ENCODE assay signal across 8 mouse cellular contexts in the genomic region with DNA sequence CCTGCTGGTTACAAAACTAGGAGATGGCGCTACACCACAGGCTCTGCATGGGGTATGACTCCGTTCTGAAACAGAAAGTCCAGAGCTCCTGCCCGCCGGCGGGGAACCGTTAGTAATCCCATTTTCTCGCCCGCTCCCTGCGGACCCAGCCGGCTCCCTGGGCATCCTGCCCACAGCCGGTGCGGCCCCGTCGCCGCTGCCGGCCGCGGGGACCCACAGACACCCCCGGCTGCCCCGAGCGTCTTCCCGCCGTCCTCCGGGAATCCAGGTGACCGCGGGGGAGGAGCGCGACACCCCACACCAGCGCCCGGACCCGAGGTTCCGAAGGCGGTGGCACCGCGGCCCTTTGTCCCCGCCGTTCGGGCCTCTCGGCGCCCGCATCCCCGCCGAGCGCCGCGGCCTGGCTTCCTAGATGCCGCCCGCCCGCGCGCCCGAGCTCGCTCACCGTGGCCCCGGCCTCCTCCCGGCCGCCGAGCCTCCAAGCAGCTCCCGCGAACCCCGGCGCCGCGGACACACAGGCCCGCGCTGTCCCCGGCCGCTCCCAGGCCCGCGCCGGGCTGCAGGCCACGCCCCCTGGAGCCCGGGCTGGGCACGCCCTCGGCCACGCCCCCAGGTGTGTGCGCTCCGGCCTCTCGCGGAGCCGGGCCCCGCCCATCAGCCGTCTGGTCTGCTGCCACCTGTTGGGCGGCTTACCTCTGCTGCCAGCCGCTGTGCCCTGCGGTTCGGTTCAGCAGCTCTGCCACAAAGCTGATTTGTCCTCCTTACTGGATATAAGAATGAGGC. TPM values are rescaled to one million over a fixed set of nuclear protein-coding genes. Genes with fewer than 3 reads are reported as not detected.
DNase-seq lines count a peak whose midpoint lies in the region; ATAC-seq and TF ChIP-seq lines count a peak whose summit lies in the region.

Gene Twsg1, minus strand, starts transcription at position 605 of the 783 bp plus-strand sequence.

- peak; percentile 98 for ATAC-seq in forebrain, embryonic 13.5 days
- ATAC-seq in liver, postnatal 0 days = peak; percentile 98
- peak; percentile 97 for ATAC-seq in neural tube, embryonic 14.5 days (ENCODE audit: low read depth)

- peaks cover 25% of the 10 kb centered on the region for H3K36me3 ChIP-seq in E14TG2a.4 (ENCODE audit: insufficient read depth, low read length)
- peaks cover 26% of the 10 kb centered on the region for H3K36me3 ChIP-seq in forebrain, embryonic 13.5 days (ENCODE audit: poor library complexity, severe bottlenecking)
- 0 out of 2 replicates have a peak, but pooled peaks cover 7% of the 10 kb centered on the region for H3K36me3 ChIP-seq in liver, postnatal 0 days (replicated peaks; ENCODE audit: insufficient read depth, low read length)
- peaks cover 5% of the 10 kb centered on the region; the same call in 1 of the 2 replicates for H3K36me3 ChIP-seq in neural tube, embryonic 14.5 days (ENCODE audit: control insufficient read depth, insufficient read depth, low read length)

- H3K4me3 ChIP-seq in E14TG2a.4 (replicated peaks; ENCODE audit: low read length) = peak within 1 kb of the TSS; percentile 94
- H3K4me3 ChIP-seq in forebrain, embryonic 13.5 days = peak within 1 kb of the TSS; percentile 88
- peak within 1 kb of the TSS; percentile 93 for H3K4me3 ChIP-seq in liver, postnatal 0 days (ENCODE audit: low read depth, low read length)
- H3K4me3 ChIP-seq in neural tube, embryonic 14.5 days (ENCODE audit: low read depth, low read length) = peak within 1 kb of the TSS; percentile 94

- H3K9me3 ChIP-seq in E14TG2a.4 (ENCODE audit: low read length) = peaks cover 4% of the 10 kb centered on the region; the same call in 1 of the 2 replicates
- no peaks in the 10 kb centered on the region for H3K9me3 ChIP-seq in forebrain, embryonic 13.5 days (replicated peaks)
- no peaks in the 10 kb centered on the region for H3K9me3 ChIP-seq in liver, postnatal 0 days (ENCODE audit: low read length)
- H3K9me3 ChIP-seq in neural tube, embryonic 14.5 days (ENCODE audit: control insufficient read depth, low read length) = no peaks in the 10 kb centered on the region

- H3K4me2 ChIP-seq in forebrain, embryonic 13.5 days = peak within 1 kb of the TSS; percentile 70
- H3K4me2 ChIP-seq in liver, postnatal 0 days (ENCODE audit: low read depth, low read length) = peak within 1 kb of the TSS; percentile 80
- peak within 1 kb of the TSS; percentile 60 for H3K4me2 ChIP-seq in neural tube, embryonic 14.5 days (ENCODE audit: low read depth, low read length)

- H3K27me3 ChIP-seq in E14TG2a.4 (ENCODE audit: insufficient read depth, low read length) = no peaks in the 10 kb centered on the region
- H3K27me3 ChIP-seq in forebrain, embryonic 13.5 days = no peaks in the 10 kb centered on the region
- no peaks in the 10 kb centered on the region for H3K27me3 ChIP-seq in liver, postnatal 0 days (ENCODE audit: insufficient read depth, low read length)
- no peaks in the 10 kb centered on the region for H3K27me3 ChIP-seq in neural tube, embryonic 14.5 days (ENCODE audit: control insufficient read depth, insufficient read depth, low read length)

- peak within 1 kb of the TSS; percentile 97 for H3K9ac ChIP-seq in forebrain, embryonic 13.5 days
- H3K9ac ChIP-seq in liver, postnatal 0 days (replicated peaks) = peak within 1 kb of the TSS; percentile 94
- peak within 1 kb of the TSS; percentile 97 for H3K9ac ChIP-seq in neural tube, embryonic 14.5 days (replicated peaks; ENCODE audit: low read depth, low read length)

- peak within 1 kb of the TSS; percentile 91 for H3K27ac ChIP-seq in forebrain, embryonic 13.5 days
- peak within 1 kb of the TSS; percentile 91 for H3K27ac ChIP-seq in liver, postnatal 0 days (ENCODE audit: low read depth)
- peak within 1 kb of the TSS; percentile 86 for H3K27ac ChIP-seq in neural tube, embryonic 14.5 days (ENCODE audit: low read depth, low read length)

- TF ChIP-seq CTCF in E14TG2a.4 (conservative IDR thresholded peaks at IDR 0.05; ENCODE audit: low read length) = 0 out of 2 replicates have a peak, but pooled peaks have one; percentile 17
- peak; percentile 89 for TF ChIP-seq CTCF in liver, postnatal 0 days (IDR thresholded peaks at IDR 0.05; ENCODE audit: low read depth)

- peak; percentile 88 for DNase-seq in c-Kit-positive CD71-positive TER-119-positive erythroid progenitor cells, embryonic 14.5 days (ENCODE audit: low spot score)
- DNase-seq in heart, postnatal 10 days = peak; percentile 96
- DNase-seq in large intestine, adult 2 months (ENCODE audit: low read depth, low spot score) = peak; percentile 73
- DNase-seq in liver, postnatal 0 days = peak; percentile 98
- DNase-seq in testis, postnatal 10 days (ENCODE audit: low spot score) = peak; percentile 98

- WGBS in forebrain, embryonic 13.5 days = under 1% methylated on average over 86 of the region's 87 CpGs
- WGBS in large intestine, adult 2 months = 1% methylated on average over 87 of the region's 87 CpGs
- under 1% methylated on average over 74 of the region's 87 CpGs for WGBS in liver, postnatal 0 days (ENCODE audit: insufficient replicate concordance)
- WGBS in neural tube, embryonic 14.5 days = under 1% methylated on average over 71 of the region's 87 CpGs

- intact Hi-C loops in heart, postnatal 10 days (cut with DNase I) = loop anchor here (2.0 kb wide), 2 partner anchors 66 to 80 kb away; partner anchors contain the start of gene Ralbp1

- H3K4me1 ChIP-seq in E14TG2a.4 (replicated peaks; ENCODE audit: low read depth, low read length) = peaks cover 51% of the 10 kb centered on the region
- H3K4me1 ChIP-seq in forebrain, embryonic 13.5 days = peaks cover 18% of the 10 kb centered on the region
- H3K4me1 ChIP-seq in liver, postnatal 0 days (ENCODE audit: insufficient read depth) = peaks cover 5% of the 10 kb centered on the region; the same call in 1 of the 2 replicates
- H3K4me1 ChIP-seq in neural tube, embryonic 14.5 days (ENCODE audit: control insufficient read depth, insufficient read depth, low read length) = peaks cover 8% of the 10 kb centered on the region; the same call in 1 of the 2 replicates

- no peak for TF ChIP-seq EP300 in liver, postnatal 0 days (IDR thresholded peaks at IDR 0.05; ENCODE audit: low read depth)

RNA-seq across cellular contexts. Expression of gene Twsg1, which starts in this region (rescaled TPM):
- polyA plus RNA-seq in forebrain, embryonic 13.5 days (2015; fragmentation: Nextera tagmentation; extraction: Ambion mirVana) = 75.2 and 84.1 TPM in 2 replicates
- total RNA-seq in heart, postnatal 10 days (2021) = 10 to 100 TPM; 67.5 to 71.5 TPM
- polyA plus RNA-seq in large intestine, adult 2 months (2012; rRNA removed) = 16.0 and 30.7 TPM in 2 replicates
- 16.8 and 19.4 TPM in 2 replicates for polyA plus RNA-seq in liver, postnatal 0 days (2015; fragmentation: Nextera tagmentation; extraction: Ambion mirVana)
- 47.8 and 67.6 TPM in 2 replicates for polyA plus RNA-seq in neural tube, embryonic 14.5 days (2014; fragmentation: Nextera tagmentation; extraction: Ambion mirVana)

Comparison
In these comparisons a context has a peak if more than half of its experiments do, and no peak if none do; other contexts are left out.
1. Peak in every context shown above with its lines: DNase-seq, ATAC-seq, H3K4me3 ChIP-seq and H3K27ac ChIP-seq.